Mouse (Mus musculus): ENCODE results near the gene Gm10638. TPM values are rescaled to one million over a fixed set of nuclear protein-coding genes. Genes with fewer than 3 reads are reported as not detected.

Gm10638 gene
- 1.9 and 2.6 TPM in 2 replicates for polyA plus RNA-seq (2012; rRNA removed)

GRCm38 (mm10) chr8:86745221-86745934 is at the start of gene Gm10638, which contains the start of gene Siah1a:
TSS of gene Gm10638 (plus strand) at chr8:86745699.
TSS of gene Siah1a (minus strand) at chr8:86745934.

Other genes starting within 250 kb of the Gm10638 start
- 0.33 and 0.36 TPM in 2 replicates for gene Abcc12, start 165.0 kb upstream of the Gm10638 start, polyA plus RNA-seq (2012; rRNA removed)
- 55.7 and 57.7 TPM in 2 replicates for gene Lonp2, start 121.7 kb upstream of the Gm10638 start, polyA plus RNA-seq (2012; rRNA removed)
- gene Siah1a, start 235 bp downstream of the Gm10638 start, polyA plus RNA-seq (2012; rRNA removed) = 56.6 and 69.3 TPM in 2 replicates
- gene N4bp1, start 139.6 kb downstream of the Gm10638 start, polyA plus RNA-seq (2012; rRNA removed) = 16.3 and 18.6 TPM in 2 replicates